Mouse (Mus musculus) liver, adult 2 months (tissue): ENCODE data around the gene Elavl1. TPM values are rescaled to one million over a fixed set of nuclear protein-coding genes. Genes with fewer than 3 reads are reported as not detected.
"Not testable (repeated sequence)": the region's sequence is repeated elsewhere in the genome, so short reads cannot be mapped to it uniquely, and the experiment has no call there.

Experiments
- DNase-seq: peaks from one replicate; pipeline ENCODE4 v3.0.0-alpha.2; 2011; ENCODE audit warnings: low read depth, low spot score; ENCODE audit errors: extremely low read depth
- H3K27ac ChIP-seq: fragments of 200-500 bp; replicated peaks from 2 replicates; pipeline ENCODE4 v1.5.1; 2012; ENCODE audit warnings: low read depth, mild to moderate bottlenecking, control low read depth, inconsistent platforms, low read length; ENCODE audit not compliant: insufficient read depth
- H3K27me3 ChIP-seq: fragments of 200-500 bp; 2 replicates; pipeline ENCODE4 v1.6.1; 2012; ENCODE audit warnings: mild to moderate bottlenecking, moderate library complexity, low read length, inconsistent platforms; ENCODE audit not compliant: control insufficient read depth, insufficient read depth
- H3K36me3 ChIP-seq: fragments of 200-500 bp; 2 replicates; pipeline ENCODE4 v1.6.1; 2012; ENCODE audit warnings: low read length, inconsistent platforms; ENCODE audit not compliant: control insufficient read depth, insufficient read depth
- H3K4me1 ChIP-seq: fragments of 200-500 bp; 2 replicates; pipeline ENCODE4 v1.6.1; 2011; ENCODE audit warnings: low read length; ENCODE audit not compliant: control insufficient read depth, insufficient read depth
- H3K4me3 ChIP-seq: fragments of 200-500 bp; 2 replicates; pipeline ENCODE4 v1.5.1; 2011; ENCODE audit warnings: low read depth, mild to moderate bottlenecking, control low read depth, low read length, moderate library complexity; ENCODE audit not compliant: insufficient read depth
- H3K79me2 ChIP-seq: fragments of 200-500 bp; 2 replicates; pipeline ENCODE4 v1.6.1; 2012; ENCODE audit warnings: inconsistent platforms, mild to moderate bottlenecking, low read length, moderate library complexity; ENCODE audit not compliant: control insufficient read depth, insufficient read depth
- H3K9ac ChIP-seq: fragments of 200-500 bp; 2 replicates; pipeline ENCODE4 v1.6.1; 2012; ENCODE audit warnings: low read depth, mild to moderate bottlenecking, control low read depth, inconsistent platforms, low read length
- CTCF ChIP-seq: fragments of 200-500 bp; IDR thresholded peaks from 2 replicates; pipeline ENCODE4 v1.5.1; 2011; ENCODE audit warnings: low read depth, low read length, control low read depth
- POLR2A ChIP-seq: fragments of 200-500 bp; IDR thresholded peaks from 2 replicates; pipeline ENCODE4 v1.6.1; 2011; ENCODE audit warnings: low read length, control low read depth; ENCODE audit not compliant: insufficient read depth; ENCODE audit errors: extremely low read depth
- WGBS: fragments of 180-500 bp; shearing (Covaris S2); methylation state at CpG from one replicate; pipeline ENCODE4 v1.1.7; 2018; 5-methylcytosine and 5-hydroxymethylcytosine counted together
- polyA plus RNA-seq: library from polyadenylated mRNA; depleted of rRNA; stranded (reverse); fragments of >200 nt; gene quantifications from 2 replicates; pipeline ENCODE4 v1.2.3, GENCODE M21; 2012
- total RNA-seq: library from RNA; depleted of rRNA; stranded (reverse); fragments of >200 nt; gene quantifications from 2 replicates; pipeline ENCODE4 v1.2.3, GENCODE M21; 2014

The Elavl1 gene
- total and polyA plus RNA-seq, 2 experiments = 18.8 to 23.0 TPM

DNA sequence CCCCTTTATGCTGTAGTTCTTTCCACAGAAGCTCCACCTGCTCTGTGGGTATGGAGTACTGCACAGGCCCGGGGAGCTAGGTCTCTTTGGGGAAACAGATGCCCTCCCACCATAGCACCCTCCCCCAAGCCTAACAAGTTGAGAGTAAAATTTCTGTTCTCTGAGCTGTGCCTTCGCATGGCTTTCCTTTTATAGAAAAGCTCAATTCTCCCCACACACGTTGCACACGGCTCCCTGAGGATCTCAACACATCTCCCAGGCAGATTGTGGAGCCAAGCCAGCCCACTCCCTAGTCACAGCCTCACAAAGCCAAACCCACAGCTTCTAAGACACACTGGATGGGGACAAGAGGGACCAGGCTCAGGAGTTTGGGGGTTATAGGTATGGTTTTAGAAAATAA lies 68.3 kb downstream of the Elavl1 start:
- DNase-seq = no peak
- Histone ChIP-seq H3K27me3 (no peaks in the 10 kb centered on the region), H3K9ac (no peak overlapping the region), H3K4me3 (no peak overlapping the region), H3K27ac (no peak overlapping the region), H3K79me2 (no peaks in the 10 kb centered on the region), H3K4me1 (peaks cover 9% of the 10 kb centered on the region), H3K36me3 (peaks cover 5% of the 10 kb centered on the region)
- WGBS = 69% methylated on average over 4 of the region's 4 CpGs
- TF ChIP-seq POLR2A (no peak), CTCF (no peak)

DNA sequence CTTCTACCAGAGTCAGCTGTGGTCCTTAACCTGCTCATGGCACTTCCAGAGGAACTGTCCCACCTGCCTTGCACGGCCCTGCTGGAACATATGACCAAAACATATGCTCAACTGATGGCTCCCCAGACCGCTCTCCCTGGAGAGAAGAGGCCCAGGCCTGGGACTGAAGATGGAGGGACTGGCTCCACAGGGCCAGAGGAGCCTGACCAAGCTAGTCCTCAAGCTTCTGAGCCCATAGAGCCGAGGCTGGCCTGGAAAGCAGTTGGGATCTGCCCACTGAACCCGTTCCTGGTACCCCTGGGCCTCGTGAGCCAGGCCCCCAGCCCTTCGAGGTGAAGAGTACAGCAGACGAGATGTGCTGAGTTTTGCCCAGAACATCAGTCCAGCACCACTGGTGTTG lies 69.7 kb downstream of the Elavl1 start:
- not testable (repeated sequence) for H3K4me3 ChIP-seq, H3K36me3 ChIP-seq, H3K9ac ChIP-seq, H3K27me3 ChIP-seq, H3K4me1 ChIP-seq, H3K27ac ChIP-seq, DNase-seq, H3K79me2 ChIP-seq
- WGBS = 89% methylated on average over 7 of the region's 7 CpGs

DNA sequence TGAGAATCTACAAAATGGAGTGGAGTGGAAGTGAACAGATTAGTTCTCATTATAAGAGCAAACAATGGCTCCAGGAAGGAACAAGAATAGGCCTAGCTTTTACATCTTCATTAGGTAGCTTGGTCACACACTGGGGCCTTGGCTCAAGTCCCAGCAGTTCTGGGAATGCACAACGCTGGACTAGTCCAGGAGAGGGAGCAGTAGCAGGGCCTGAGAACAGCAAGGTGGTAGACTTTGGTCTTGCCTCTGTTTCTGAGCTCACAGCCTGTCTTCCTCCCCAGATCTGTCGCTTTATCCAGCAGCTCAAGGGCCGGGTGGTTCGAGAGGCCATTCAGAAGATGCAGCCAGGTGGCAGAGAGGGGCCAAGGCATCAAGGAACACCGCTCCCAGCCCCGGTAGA lies 71.2 kb downstream of the Elavl1 start:
- peak overlapping the region; percentile 29; the same call in 1 of the 2 replicates for H3K9ac ChIP-seq
- H3K79me2 ChIP-seq = no peaks in the 10 kb centered on the region
- peak; percentile 65 for TF ChIP-seq CTCF
- no peak for TF ChIP-seq POLR2A
- H3K4me3 ChIP-seq = no peak overlapping the region; the same call in 1 of the 2 replicates
- H3K36me3 ChIP-seq = no peaks in the 10 kb centered on the region; the same call in 1 of the 2 replicates
- 50% methylated on average over 6 of the region's 6 CpGs for WGBS
- H3K27ac ChIP-seq = 0 out of 2 replicates have a peak overlapping the region, but pooled peaks have one; percentile 3
- peaks cover 9% of the 10 kb centered on the region for H3K4me1 ChIP-seq
- DNase-seq = peak; percentile 76
- H3K27me3 ChIP-seq = no peaks in the 10 kb centered on the region

DNA sequence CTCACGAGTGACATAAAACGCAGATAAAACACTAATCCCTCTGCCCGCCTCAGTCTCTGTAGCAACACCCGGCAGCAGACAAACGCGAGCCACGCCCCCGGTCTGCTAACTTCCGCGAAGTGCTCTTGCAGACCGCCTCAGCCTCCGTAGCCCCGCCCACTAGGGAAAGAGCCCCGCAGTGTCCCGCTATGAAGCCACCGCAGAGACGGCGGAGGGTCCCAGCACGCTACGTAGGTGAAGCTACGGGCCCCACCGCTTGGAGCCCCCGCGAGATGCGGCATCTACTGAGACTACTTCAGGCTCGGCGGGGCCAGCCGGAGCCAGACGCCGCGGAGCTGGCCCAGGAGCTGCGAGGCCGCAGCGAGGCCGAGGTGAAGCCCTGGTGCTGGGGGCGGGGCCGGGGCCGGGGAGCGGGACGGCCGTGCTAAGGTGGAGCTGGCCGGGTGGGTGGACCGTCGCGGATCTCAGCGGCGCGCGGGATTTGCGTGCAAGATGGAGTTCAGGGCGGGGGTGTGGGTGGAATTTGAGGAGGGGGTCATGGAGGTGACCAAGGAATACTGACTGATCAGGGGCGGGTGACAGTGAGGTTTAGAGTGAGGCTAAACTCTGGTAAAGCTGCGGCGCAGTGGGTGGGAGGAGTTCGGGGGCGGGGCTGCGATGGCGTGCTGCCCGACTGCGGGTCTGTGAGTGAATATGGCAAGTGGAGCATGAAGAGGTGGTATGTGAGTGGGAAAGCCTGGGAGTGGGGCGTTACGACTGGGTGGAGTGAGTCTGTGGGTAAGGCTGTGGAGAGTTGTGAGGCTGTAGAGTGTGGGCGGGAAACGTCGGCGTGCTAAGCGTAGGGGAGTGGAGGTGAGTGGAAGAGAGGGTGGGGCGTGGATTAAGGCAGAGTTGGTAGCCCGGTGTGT lies 72.0 kb downstream of the Elavl1 start, which contains the start of gene Snapc2:
Gene Snapc2 (plus strand): TSS at position 147 of the 908 bp plus-strand sequence.
- H3K4me1 ChIP-seq = peaks cover 6% of the 10 kb centered on the region
- WGBS = under 1% methylated on average over 69 of the region's 69 CpGs
- H3K9ac ChIP-seq = peak within 1 kb of the TSS; percentile 96
- DNase-seq = peak; percentile 86
- no peaks in the 10 kb centered on the region; the same call in 1 of the 2 replicates for H3K36me3 ChIP-seq
- peak within 1 kb of the TSS; percentile 89 for H3K4me3 ChIP-seq
- H3K79me2 ChIP-seq = no peaks in the 10 kb centered on the region
- no peaks in the 10 kb centered on the region for H3K27me3 ChIP-seq
- TF ChIP-seq POLR2A (0 out of 2 replicates have a peak, but pooled peaks have one; percentile 38), CTCF (no peak)
- H3K27ac ChIP-seq = peak within 1 kb of the TSS; percentile 95

DNA sequence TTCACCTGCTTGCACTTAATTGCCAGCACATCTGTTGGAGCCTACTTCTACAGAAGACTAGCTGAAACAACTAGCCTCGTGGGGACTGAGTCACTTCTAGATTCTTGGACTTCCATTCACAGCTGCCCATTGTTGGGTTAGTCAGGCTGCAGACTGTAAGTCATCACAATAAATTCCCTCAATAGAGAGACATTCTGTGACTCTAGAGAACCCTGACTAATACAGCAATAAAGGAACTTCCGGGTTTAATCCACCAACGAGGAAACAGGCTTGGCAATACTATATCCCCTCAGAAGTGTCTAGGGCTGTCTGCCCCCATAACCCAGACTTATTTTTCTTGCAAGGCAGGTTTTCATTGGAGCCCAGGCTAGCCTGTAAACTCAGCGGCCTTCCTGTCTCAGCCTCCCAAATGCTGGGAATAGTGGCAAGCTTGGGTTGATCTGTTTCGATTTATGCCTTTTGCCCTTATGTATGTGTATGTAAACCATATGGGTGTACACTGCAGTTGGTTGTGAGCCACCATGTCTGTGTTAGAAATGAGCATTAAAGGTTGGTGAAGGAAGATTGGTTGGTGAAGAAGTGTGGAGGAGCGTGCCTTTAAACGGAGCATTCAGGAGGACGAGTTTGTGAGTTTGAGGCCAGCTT lies 73.0 kb downstream of the Elavl1 start:
- 41% methylated on average over 8 of the region's 8 CpGs for WGBS
- Histone ChIP-seq H3K4me3 (peak overlapping the region; percentile 89; the same call in 1 of the 2 replicates), H3K9ac (peak overlapping the region; percentile 37; the same call in 1 of the 2 replicates), H3K79me2 (no peaks in the 10 kb centered on the region), H3K36me3 (no peaks in the 10 kb centered on the region; the same call in 1 of the 2 replicates), H3K27ac (no peak overlapping the region), H3K4me1 (peaks cover 6% of the 10 kb centered on the region), H3K27me3 (no peaks in the 10 kb centered on the region)
- no peak for DNase-seq
- no peak for TF ChIP-seq CTCF
- no peak for TF ChIP-seq POLR2A
